Mouse (Mus musculus) megakaryocyte, embryonic 14.5 days (primary cell): Measurements from ENCODE around the gene Mov10.

Experiments used
- FLI1 ChIP-seq: IDR thresholded peaks from 2 replicates; pipeline ENCODE4 v1.6.1; 2012; ENCODE audit warnings: low read length, inconsistent platforms, mixed read lengths
- GATA1 ChIP-seq: IDR thresholded peaks from 3 replicates; pipeline ENCODE4 v1.6.1; 2012; ENCODE audit warnings: mixed read lengths, low read length, inconsistent platforms, borderline replicate concordance

GRCm38 (mm10) chr3:104779949-104780348 lies 38.4 kb downstream of the Mov10 start:
- no peak for TF ChIP-seq FLI1
- no peak for TF ChIP-seq GATA1
